In genomic region chr15:79313848-79314369, GRCm38 (mm10) we compare ENCODE assay signal across 28 mouse cellular contexts. TPM values are rescaled to one million over a fixed set of nuclear protein-coding genes. Genes with fewer than 3 reads are reported as not detected.
DNase-seq lines count a peak whose midpoint lies in the region; ATAC-seq and TF ChIP-seq lines count a peak whose summit lies in the region.
"Had no signal": no experiment of that assay in that cellular context is flagged by ENCODE, and none has a peak within 500 bp of the region (broad histone marks: within the 10 kb centered on the region; RNA-seq: fewer than 3 reads in every experiment).

No protein-coding gene starts in this region.

- 81% methylated on average over 8 of the region's 8 CpGs for WGBS in hindbrain, embryonic 10.5 days
- 78% methylated on average over 8 of the region's 8 CpGs for WGBS in hindbrain, embryonic 14.5 days
- WGBS in lung, embryonic 14.5 days: 56% methylated on average over 8 of the region's 8 CpGs

- H3K4me3 ChIP-seq in hindbrain, embryonic 10.5 days: no peak overlapping the region
- H3K4me3 ChIP-seq in hindbrain, embryonic 14.5 days (replicated peaks; ENCODE audit: low read length): no peak overlapping the region
- no peak overlapping the region for H3K4me3 ChIP-seq in lung, embryonic 14.5 days (ENCODE audit: low read depth, low read length)
- H3K4me3 ChIP-seq in testis, adult 2 months (ENCODE audit: control insufficient read depth, low read depth, low read length): peak overlapping the region; percentile 56
- H3K4me3 ChIP-seq: erythroblast, embryonic 14.5 days; limb, embryonic 12.5 days; liver, embryonic 13.5 days; lung, embryonic 15.5 days; midbrain, embryonic 12.5 days; neural tube, embryonic 13.5 days had no signal

- 0 out of 2 replicates have a peak, but pooled peaks cover 5% of the 10 kb centered on the region for H3K4me1 ChIP-seq in hindbrain, embryonic 10.5 days (replicated peaks)
- no peaks in the 10 kb centered on the region for H3K4me1 ChIP-seq in hindbrain, embryonic 14.5 days (replicated peaks; ENCODE audit: control insufficient read depth, insufficient read depth, low read length)
- H3K4me1 ChIP-seq in lung, embryonic 14.5 days (ENCODE audit: insufficient read depth): no peaks in the 10 kb centered on the region; the same call in 1 of the 2 replicates
- H3K4me1 ChIP-seq in testis, adult 2 months (ENCODE audit: control insufficient read depth, insufficient read depth, low read length): peaks cover 8% of the 10 kb centered on the region
- H3K4me1 ChIP-seq: limb, embryonic 12.5 days; lung, embryonic 15.5 days; midbrain, embryonic 12.5 days; neural tube, embryonic 13.5 days had no signal

- H3K27me3 ChIP-seq in hindbrain, embryonic 10.5 days (ENCODE audit: insufficient read depth, poor library complexity, severe bottlenecking): no peaks in the 10 kb centered on the region
- H3K27me3 ChIP-seq in hindbrain, embryonic 14.5 days (ENCODE audit: control insufficient read depth, insufficient read depth, low read length): no peaks in the 10 kb centered on the region
- H3K27me3 ChIP-seq in lung, embryonic 14.5 days (ENCODE audit: insufficient read depth, low read length): no peaks in the 10 kb centered on the region
- H3K27me3 ChIP-seq in testis, adult 2 months (ENCODE audit: control insufficient read depth, insufficient read depth, low read length): no peaks in the 10 kb centered on the region
- H3K27me3 ChIP-seq: limb, embryonic 12.5 days; liver, embryonic 13.5 days; lung, embryonic 15.5 days; midbrain, embryonic 12.5 days; neural tube, embryonic 13.5 days had no signal

- H3K9ac ChIP-seq in hindbrain, embryonic 14.5 days: no peak overlapping the region
- H3K9ac ChIP-seq in lung, embryonic 14.5 days: no peak overlapping the region
- H3K9ac ChIP-seq: limb, embryonic 12.5 days; liver, embryonic 13.5 days; lung, embryonic 15.5 days; midbrain, embryonic 12.5 days; neural tube, embryonic 13.5 days had no signal

- peaks cover 42% of the 10 kb centered on the region for H3K36me3 ChIP-seq in hindbrain, embryonic 10.5 days
- 0 out of 2 replicates have a peak, but pooled peaks cover 15% of the 10 kb centered on the region for H3K36me3 ChIP-seq in hindbrain, embryonic 14.5 days (replicated peaks; ENCODE audit: control insufficient read depth, insufficient read depth)
- H3K36me3 ChIP-seq in lung, embryonic 14.5 days (ENCODE audit: insufficient read depth): peaks cover 17% of the 10 kb centered on the region; the same call in 1 of the 2 replicates
- H3K36me3 ChIP-seq in testis, adult 2 months (ENCODE audit: control insufficient read depth, insufficient read depth, low read length): peaks cover 1% of the 10 kb centered on the region

- no peak for TF ChIP-seq POLR2A in testis, adult 2 months (IDR thresholded peaks at IDR 0.05; ENCODE audit: control insufficient read depth, low read depth, low read length)

- ATAC-seq in hindbrain, embryonic 14.5 days (ENCODE audit: low FRiP score): no peak
- ATAC-seq in lung, embryonic 14.5 days (ENCODE audit: insufficient read depth): peak; percentile 47; the same call in 1 of the 2 replicates
- ATAC-seq: CD4-positive, CD25-positive, alpha-beta regulatory T cell, adult 4 months; intestine, embryonic 16.5 days had no signal

- TF ChIP-seq CTCF in lung, embryonic 14.5 days (IDR thresholded peaks at IDR 0.05; ENCODE audit: low read depth): no peak
- TF ChIP-seq CTCF in testis, adult 2 months (IDR thresholded peaks at IDR 0.05; ENCODE audit: control insufficient read depth, insufficient read depth, insufficient replicate concordance, low read depth, low read length): no peak

- H3K9me3 ChIP-seq in hindbrain, embryonic 10.5 days: no peaks in the 10 kb centered on the region
- no peaks in the 10 kb centered on the region for H3K9me3 ChIP-seq in hindbrain, embryonic 14.5 days (ENCODE audit: control insufficient read depth, low read length)
- no peaks in the 10 kb centered on the region for H3K9me3 ChIP-seq in lung, embryonic 14.5 days (ENCODE audit: low read depth, low read length)
- H3K9me3 ChIP-seq: limb, embryonic 12.5 days; liver, embryonic 13.5 days; lung, embryonic 15.5 days; midbrain, embryonic 12.5 days; neural tube, embryonic 13.5 days had no signal

- H3K4me2 ChIP-seq in hindbrain, embryonic 14.5 days (replicated peaks): no peak overlapping the region
- no peak overlapping the region for H3K4me2 ChIP-seq in lung, embryonic 14.5 days
- H3K4me2 ChIP-seq: heart, embryonic 11.5 days; limb, embryonic 12.5 days; liver, embryonic 13.5 days; lung, embryonic 15.5 days; midbrain, embryonic 12.5 days; neural tube, embryonic 13.5 days had no signal

- H3K27ac ChIP-seq in hindbrain, embryonic 10.5 days: 0 out of 2 replicates have a peak overlapping the region, but pooled peaks have one; percentile 18
- H3K27ac ChIP-seq in hindbrain, embryonic 14.5 days: no peak overlapping the region
- H3K27ac ChIP-seq in lung, embryonic 14.5 days (ENCODE audit: low read depth): no peak overlapping the region
- peak overlapping the region; percentile 63; the same call in 1 of the 2 replicates for H3K27ac ChIP-seq in testis, adult 2 months (ENCODE audit: control insufficient read depth, insufficient read depth, low read depth, low read length)
- H3K27ac ChIP-seq: limb, embryonic 12.5 days; liver, embryonic 13.5 days; lung, embryonic 15.5 days; midbrain, embryonic 12.5 days; neural tube, embryonic 13.5 days had no signal

- no peak for DNase-seq in hindbrain, embryonic 10.5 days (ENCODE audit: low spot score)
- no peak for DNase-seq in hindbrain, embryonic 14.5 days (ENCODE audit: low spot score)
- DNase-seq in lung, embryonic 14.5 days: peak; percentile 44
- DNase-seq in lung, postnatal 14 days: no peak
- no peak for DNase-seq in testis, postnatal 10 days (ENCODE audit: low spot score)
- DNase-seq in left cerebral cortex, adult 9 months (ENCODE audit: low spot score in 2 of 2): no peak
- DNase-seq: adrenal gland, postnatal 25 days; cerebellum, adult 2 months; cerebellum, postnatal 14 days; gastrocnemius, postnatal 14 days; heart, postnatal 10 days; kidney, adult 8-10 months; kidney, postnatal 14 days; layer of hippocampus, adult 9-11 months; liver, embryonic 13.5 days; right cerebral cortex, postnatal 4 days had no signal

RNA-seq across cellular contexts. Expression of gene Pla2g6, which starts 14.3 kb away (rescaled TPM):
- 24.2 and 25.3 TPM in 2 replicates for polyA plus RNA-seq in hindbrain, embryonic 10.5 days (2016; fragmentation: Nextera tagmentation; extraction: Ambion mirVana)
- 21.2 and 22.9 TPM in 2 replicates for polyA plus RNA-seq in hindbrain, embryonic 14.5 days (2014; fragmentation: Nextera tagmentation; extraction: Ambion mirVana)
- 15.2 and 18.4 TPM in 2 replicates for polyA plus RNA-seq in lung, embryonic 14.5 days (2014; fragmentation: Nextera tagmentation; extraction: Ambion mirVana)
- 303 and 357 TPM in 2 replicates for polyA plus RNA-seq in testis, adult 2 months (2012; rRNA removed)

RNA-seq across cellular contexts. Expression of gene Baiap2l2, which starts 28.6 kb away (rescaled TPM):
- 1.7 and 2.0 TPM in 2 replicates for polyA plus RNA-seq in hindbrain, embryonic 10.5 days (2016; fragmentation: Nextera tagmentation; extraction: Ambion mirVana)
- 2.3 and 2.6 TPM in 2 replicates for polyA plus RNA-seq in hindbrain, embryonic 14.5 days (2014; fragmentation: Nextera tagmentation; extraction: Ambion mirVana)
- polyA plus RNA-seq in lung, embryonic 14.5 days (2014; fragmentation: Nextera tagmentation; extraction: Ambion mirVana): 3.1 and 3.9 TPM in 2 replicates
- polyA plus RNA-seq in testis, adult 2 months (2012; rRNA removed): 0.67 and 0.94 TPM in 2 replicates
- polyA plus RNA-seq: CD4-positive, CD25-positive, alpha-beta regulatory T cell, adult 4 months; erythroblast, embryonic 14.5 days had no signal

RNA-seq across cellular contexts. Expression of gene Maff, which starts 32.5 kb away (rescaled TPM):
- polyA plus RNA-seq in hindbrain, embryonic 10.5 days (2016; fragmentation: Nextera tagmentation; extraction: Ambion mirVana): 0.97 and 1.1 TPM in 2 replicates
- polyA plus RNA-seq in hindbrain, embryonic 14.5 days (2014; fragmentation: Nextera tagmentation; extraction: Ambion mirVana): 1.1 TPM in 2 replicates
- polyA plus RNA-seq in lung, embryonic 14.5 days (2014; fragmentation: Nextera tagmentation; extraction: Ambion mirVana): 3.3 and 4.3 TPM in 2 replicates
- 0.77 and 1.1 TPM in 2 replicates for polyA plus RNA-seq in testis, adult 2 months (2012; rRNA removed)

RNA-seq across cellular contexts. Expression of gene Slc16a8, which starts 59.3 kb away (rescaled TPM):
- polyA plus RNA-seq in hindbrain, embryonic 10.5 days (2016; fragmentation: Nextera tagmentation; extraction: Ambion mirVana): 0.14 and 0.26 TPM in 2 replicates
- 0.90 and 1.2 TPM in 2 replicates for polyA plus RNA-seq in hindbrain, embryonic 14.5 days (2014; fragmentation: Nextera tagmentation; extraction: Ambion mirVana)
- 0.11 and 0.18 TPM in 2 replicates for polyA plus RNA-seq in lung, embryonic 14.5 days (2014; fragmentation: Nextera tagmentation; extraction: Ambion mirVana)
- polyA plus RNA-seq in testis, adult 2 months (2012; rRNA removed): not detected in 2 replicates
- polyA plus RNA-seq: CD4-positive, CD25-positive, alpha-beta regulatory T cell, adult 4 months; cortical plate, adult 2 months; erythroblast, embryonic 14.5 days; forebrain, embryonic 11.5 days; intestine, embryonic 16.5 days; liver, embryonic 13.5 days; spleen, adult 2 months had no signal

Comparison
In these comparisons a context has a peak if more than half of its experiments do, and no peak if none do; other contexts are left out.
1. H3K27ac ChIP-seq: peak in hindbrain, embryonic 10.5 days (single experiment) and testis, adult 2 months (single experiment); none in hindbrain, embryonic 14.5 days (single experiment) and lung, embryonic 14.5 days (single experiment).
2. RNA of gene Pla2g6, which starts 14.3 kb away (polyA plus RNA-seq): 303 to 357 TPM in testis, adult 2 months; 24.2 to 25.3 TPM in hindbrain, embryonic 10.5 days, 21.2 to 22.9 TPM in hindbrain, embryonic 14.5 days and 15.2 to 18.4 TPM in lung, embryonic 14.5 days; every median in the first group is over 10 times any median in the second.